Comparison of ENCODE assay signal across 8 mouse cellular contexts in genomic region chr6:25709250-25709895, GRCm38 (mm10). TPM values are rescaled to one million over a fixed set of nuclear protein-coding genes. Genes with fewer than 3 reads are reported as not detected.
DNase-seq lines count a peak whose midpoint lies in the region; ATAC-seq and TF ChIP-seq lines count a peak whose summit lies in the region.

No protein-coding gene starts in this region.

- H3K4me3 ChIP-seq in intestine, postnatal 0 days (ENCODE audit: low read depth, low read length): no peak overlapping the region
- no peak overlapping the region for H3K4me3 ChIP-seq in intestine, embryonic 15.5 days (replicated peaks)
- no peak overlapping the region for H3K4me3 ChIP-seq in embryonic facial prominence, embryonic 10.5 days
- no peak overlapping the region for H3K4me3 ChIP-seq in midbrain, embryonic 10.5 days

- no peak overlapping the region for H3K27ac ChIP-seq in intestine, postnatal 0 days (ENCODE audit: low read depth, low read length)
- no peak overlapping the region for H3K27ac ChIP-seq in intestine, embryonic 15.5 days
- no peak overlapping the region for H3K27ac ChIP-seq in embryonic facial prominence, embryonic 10.5 days (replicated peaks)
- no peak overlapping the region for H3K27ac ChIP-seq in midbrain, embryonic 10.5 days (replicated peaks)

- 36% methylated on average over 6 of the region's 6 CpGs for WGBS in intestine, postnatal 0 days
- WGBS in intestine, embryonic 15.5 days: 28% methylated on average over 6 of the region's 6 CpGs
- WGBS in embryonic facial prominence, embryonic 10.5 days: 55% methylated on average over 6 of the region's 6 CpGs
- WGBS in midbrain, embryonic 10.5 days: 61% methylated on average over 6 of the region's 6 CpGs

- no peaks in the 10 kb centered on the region for H3K36me3 ChIP-seq in intestine, postnatal 0 days (ENCODE audit: control insufficient read depth, insufficient read depth)
- no peaks in the 10 kb centered on the region for H3K36me3 ChIP-seq in intestine, embryonic 15.5 days
- no peaks in the 10 kb centered on the region for H3K36me3 ChIP-seq in embryonic facial prominence, embryonic 10.5 days (replicated peaks)
- H3K36me3 ChIP-seq in midbrain, embryonic 10.5 days: no peaks in the 10 kb centered on the region

- DNase-seq in ZHBTc4 (ENCODE audit: low read depth, low spot score): peak; percentile 23
- peak; percentile 31 for DNase-seq in embryonic facial prominence, embryonic 10.5 days (ENCODE audit: low spot score)
- DNase-seq in kidney, postnatal 36 days: peak; percentile 12 to 59
- peak; percentile 14 for DNase-seq in midbrain, embryonic 10.5 days (ENCODE audit: low spot score)
- no peak for DNase-seq in c-Kit-positive CD71-positive TER-119-positive erythroid progenitor cells, embryonic 14.5 days (ENCODE audit: low spot score)
- DNase-seq in thymus, postnatal 14 days: no peak

- no peaks in the 10 kb centered on the region for H3K27me3 ChIP-seq in intestine, postnatal 0 days (replicated peaks; ENCODE audit: control insufficient read depth, insufficient read depth, low read length)
- H3K27me3 ChIP-seq in intestine, embryonic 15.5 days (replicated peaks): no peaks in the 10 kb centered on the region
- no peaks in the 10 kb centered on the region for H3K27me3 ChIP-seq in embryonic facial prominence, embryonic 10.5 days (replicated peaks; ENCODE audit: low read depth, poor library complexity, severe bottlenecking)
- no peaks in the 10 kb centered on the region for H3K27me3 ChIP-seq in midbrain, embryonic 10.5 days (ENCODE audit: low read depth, poor library complexity, severe bottlenecking)

- TF ChIP-seq CTCF in intestine, postnatal 0 days (IDR thresholded peaks at IDR 0.05; ENCODE audit: low read depth): peak; percentile 67

- ATAC-seq in intestine, postnatal 0 days: no peak
- no peak for ATAC-seq in intestine, embryonic 15.5 days

- no peak overlapping the region for H3K9ac ChIP-seq in intestine, postnatal 0 days (ENCODE audit: low read depth, low read length)
- no peak overlapping the region for H3K9ac ChIP-seq in intestine, embryonic 15.5 days

- H3K4me1 ChIP-seq in intestine, postnatal 0 days (replicated peaks; ENCODE audit: control insufficient read depth, insufficient read depth, low read length): no peaks in the 10 kb centered on the region
- H3K4me1 ChIP-seq in intestine, embryonic 15.5 days (replicated peaks): no peaks in the 10 kb centered on the region
- no peaks in the 10 kb centered on the region; the same call in 1 of the 2 replicates for H3K4me1 ChIP-seq in embryonic facial prominence, embryonic 10.5 days
- H3K4me1 ChIP-seq in midbrain, embryonic 10.5 days: no peaks in the 10 kb centered on the region

- no peak overlapping the region for H3K4me2 ChIP-seq in intestine, postnatal 0 days (replicated peaks; ENCODE audit: low read depth)
- no peak overlapping the region for H3K4me2 ChIP-seq in intestine, embryonic 15.5 days (replicated peaks)

- H3K9me3 ChIP-seq in intestine, postnatal 0 days (ENCODE audit: control insufficient read depth): no peaks in the 10 kb centered on the region
- no peaks in the 10 kb centered on the region for H3K9me3 ChIP-seq in intestine, embryonic 15.5 days
- H3K9me3 ChIP-seq in embryonic facial prominence, embryonic 10.5 days: no peaks in the 10 kb centered on the region
- no peaks in the 10 kb centered on the region for H3K9me3 ChIP-seq in midbrain, embryonic 10.5 days (replicated peaks)

RNA-seq across cellular contexts. Expression of gene Gpr37, which starts 18.8 kb away (rescaled TPM):
- polyA plus RNA-seq in intestine, postnatal 0 days (2015; fragmentation: Nextera tagmentation; extraction: Ambion mirVana): 0.24 and 0.38 TPM in 2 replicates
- polyA plus RNA-seq in intestine, embryonic 15.5 days (2015; fragmentation: Nextera tagmentation; extraction: Ambion mirVana): 0.50 and 0.59 TPM in 2 replicates
- polyA plus RNA-seq in embryonic facial prominence, embryonic 10.5 days (2016; fragmentation: Nextera tagmentation; extraction: Ambion mirVana): 1.8 and 2.0 TPM in 2 replicates
- polyA plus RNA-seq in midbrain, embryonic 10.5 days (2016; fragmentation: Nextera tagmentation; extraction: Ambion mirVana): 0.94 and 1.3 TPM in 2 replicates

Comparison
In these comparisons a context has a peak if more than half of its experiments do, and no peak if none do; other contexts are left out.
1. DNase-seq: peak in ZHBTc4 (single experiment), embryonic facial prominence, embryonic 10.5 days (single experiment), kidney, postnatal 36 days (2 of 2) and midbrain, embryonic 10.5 days (single experiment); none in c-Kit-positive CD71-positive TER-119-positive erythroid progenitor cells, embryonic 14.5 days (single experiment) and thymus, postnatal 14 days (single experiment).